Mouse (Mus musculus): ENCODE data around the gene Rgcc. TPM values are rescaled to one million over a fixed set of nuclear protein-coding genes. Genes with fewer than 3 reads are reported as not detected.

The Rgcc gene
- polyA plus RNA-seq, 1 experiment from 2014 or later: 645 TPM

GRCm38 (mm10) chr14:79279494-79279893, 22.0 kb downstream of the Rgcc start:
- Histone ChIP-seq H3K4me1 (ENCODE audit: insufficient read depth, low read depth, low read length) (peaks cover 7% of the 10 kb centered on the region; the same call in 1 of the 2 replicates), H3K4me2 (replicated peaks; ENCODE audit: low read depth, low read length) (no peak overlapping the region), H3K36me3 (ENCODE audit: insufficient read depth, low read length) (no peaks in the 10 kb centered on the region), H3K4me3 (ENCODE audit: low read depth, low read length) (no peak overlapping the region), H3K9ac (replicated peaks; ENCODE audit: low read depth) (no peak overlapping the region), H3K9me3 (ENCODE audit: low read length) (no peaks in the 10 kb centered on the region), H3K27ac (ENCODE audit: low read length) (peak overlapping the region; percentile 47; the same call in 1 of the 2 replicates), H3K27me3 (replicated peaks; ENCODE audit: insufficient read depth, low read length) (no peaks in the 10 kb centered on the region)
- DNase-seq (ENCODE audit: low spot score): peak; percentile 46
- 87% methylated on average over 1 of the region's 1 CpGs for WGBS
- no peak for ATAC-seq
- TF ChIP-seq CTCF (IDR thresholded peaks at IDR 0.05): no peak
- peak; percentile 65 for TF ChIP-seq EP300 (IDR thresholded peaks at IDR 0.05)

- DNase-seq (ENCODE audit: low spot score): no peak
- no peak for TF ChIP-seq EP300 (IDR thresholded peaks at IDR 0.05)
- TF ChIP-seq CTCF (IDR thresholded peaks at IDR 0.05): no peak
Measured at GRCm38 (mm10) chr14:79278927-79279326, 22.5 kb downstream of the Rgcc start.

GRCm38 (mm10) chr14:79277922-79278321, 23.5 kb downstream of the Rgcc start:
- Histone ChIP-seq H3K4me2 (replicated peaks; ENCODE audit: low read depth, low read length) (no peak overlapping the region), H3K27me3 (replicated peaks; ENCODE audit: insufficient read depth, low read length) (no peaks in the 10 kb centered on the region), H3K4me3 (ENCODE audit: low read depth, low read length) (no peak overlapping the region), H3K9ac (replicated peaks; ENCODE audit: low read depth) (no peak overlapping the region), H3K4me1 (ENCODE audit: insufficient read depth, low read depth, low read length) (peaks cover 11% of the 10 kb centered on the region; the same call in 1 of the 2 replicates), H3K27ac (ENCODE audit: low read length) (peak overlapping the region; percentile 69), H3K9me3 (ENCODE audit: low read length) (no peaks in the 10 kb centered on the region), H3K36me3 (ENCODE audit: insufficient read depth, low read length) (no peaks in the 10 kb centered on the region)
- ATAC-seq: no peak
- TF ChIP-seq CTCF (IDR thresholded peaks at IDR 0.05): no peak
- no peak for TF ChIP-seq EP300 (IDR thresholded peaks at IDR 0.05)
- no peak for DNase-seq (ENCODE audit: low spot score)
- WGBS: 36% methylated on average over 7 of the region's 7 CpGs

More at GRCm38 (mm10) chr14:79278927-79279326, 22.5 kb downstream of the Rgcc start:
- no peak overlapping the region for H3K4me2 ChIP-seq (replicated peaks; ENCODE audit: low read depth, low read length)
- no peak overlapping the region for H3K4me3 ChIP-seq (ENCODE audit: low read depth, low read length)
- no peaks in the 10 kb centered on the region for H3K27me3 ChIP-seq (replicated peaks; ENCODE audit: insufficient read depth, low read length)
- no peak overlapping the region for H3K27ac ChIP-seq (ENCODE audit: low read length)
- 83% methylated on average over 4 of the region's 4 CpGs for WGBS
- no peak overlapping the region for H3K9ac ChIP-seq (replicated peaks; ENCODE audit: low read depth)
- H3K9me3 ChIP-seq (ENCODE audit: low read length): no peaks in the 10 kb centered on the region
- no peak for ATAC-seq
- no peaks in the 10 kb centered on the region for H3K36me3 ChIP-seq (ENCODE audit: insufficient read depth, low read length)
- peaks cover 7% of the 10 kb centered on the region; the same call in 1 of the 2 replicates for H3K4me1 ChIP-seq (ENCODE audit: insufficient read depth, low read depth, low read length)

- no peak for TF ChIP-seq CTCF (IDR thresholded peaks at IDR 0.05)
- no peak for ATAC-seq
- WGBS: 71% methylated on average over 8 of the region's 8 CpGs
- no peak overlapping the region for H3K9ac ChIP-seq (replicated peaks; ENCODE audit: low read depth)
- no peaks in the 10 kb centered on the region for H3K27me3 ChIP-seq (replicated peaks; ENCODE audit: insufficient read depth, low read length)
- H3K9me3 ChIP-seq (ENCODE audit: low read length): no peaks in the 10 kb centered on the region
- H3K4me2 ChIP-seq (replicated peaks; ENCODE audit: low read depth, low read length): no peak overlapping the region
- H3K36me3 ChIP-seq (ENCODE audit: insufficient read depth, low read length): no peaks in the 10 kb centered on the region
- no peak overlapping the region for H3K4me3 ChIP-seq (ENCODE audit: low read depth, low read length)
- no peak for DNase-seq (ENCODE audit: low spot score)
- H3K4me1 ChIP-seq (ENCODE audit: insufficient read depth, low read depth, low read length): peaks cover 14% of the 10 kb centered on the region; the same call in 1 of the 2 replicates
- H3K27ac ChIP-seq (ENCODE audit: low read length): no peak overlapping the region
Measured at GRCm38 (mm10) chr14:79275870-79276395, 25.5 kb downstream of the Rgcc start.

GRCm38 (mm10) chr14:79275441-79275840, 26.0 kb downstream of the Rgcc start:
- TF ChIP-seq EP300 (IDR thresholded peaks at IDR 0.05): no peak
- no peak for TF ChIP-seq CTCF (IDR thresholded peaks at IDR 0.05)
- 19% methylated on average over 3 of the region's 3 CpGs for WGBS
- H3K9me3 ChIP-seq (ENCODE audit: low read length): no peaks in the 10 kb centered on the region
- H3K4me3 ChIP-seq (ENCODE audit: low read depth, low read length): no peak overlapping the region
- ATAC-seq: no peak
- H3K4me2 ChIP-seq (replicated peaks; ENCODE audit: low read depth, low read length): no peak overlapping the region
- no peak for DNase-seq (ENCODE audit: low spot score)
- H3K36me3 ChIP-seq (ENCODE audit: insufficient read depth, low read length): no peaks in the 10 kb centered on the region
- H3K9ac ChIP-seq (replicated peaks; ENCODE audit: low read depth): no peak overlapping the region
- H3K27ac ChIP-seq (ENCODE audit: low read length): peak overlapping the region; percentile 87; the same call in 1 of the 2 replicates
- peaks cover 14% of the 10 kb centered on the region; the same call in 1 of the 2 replicates for H3K4me1 ChIP-seq (ENCODE audit: insufficient read depth, low read depth, low read length)
- H3K27me3 ChIP-seq (replicated peaks; ENCODE audit: insufficient read depth, low read length): no peaks in the 10 kb centered on the region

- ATAC-seq (peak; percentile 95), DNase-seq (ENCODE audit: low spot score) (peak; percentile 95)
- Histone ChIP-seq H3K27ac (ENCODE audit: low read length) (peak overlapping the region; percentile 87), H3K4me3 (ENCODE audit: low read depth, low read length) (no peak overlapping the region), H3K9ac (replicated peaks; ENCODE audit: low read depth) (no peak overlapping the region), H3K27me3 (replicated peaks; ENCODE audit: insufficient read depth, low read length) (no peaks in the 10 kb centered on the region), H3K4me1 (ENCODE audit: insufficient read depth, low read depth, low read length) (peaks cover 14% of the 10 kb centered on the region; the same call in 1 of the 2 replicates), H3K4me2 (replicated peaks; ENCODE audit: low read depth, low read length) (no peak overlapping the region), H3K36me3 (ENCODE audit: insufficient read depth, low read length) (no peaks in the 10 kb centered on the region), H3K9me3 (ENCODE audit: low read length) (no peaks in the 10 kb centered on the region)
- 21% methylated on average over 15 of the region's 15 CpGs for WGBS
- TF ChIP-seq EP300 (IDR thresholded peaks at IDR 0.05) (peak; percentile 100), CTCF (IDR thresholded peaks at IDR 0.05) (no peak)
Measured at GRCm38 (mm10) chr14:79273697-79274477, 27.6 kb downstream of the Rgcc start.

Measured in lung, postnatal 0 days (tissue).